Mouse (Mus musculus): ENCODE data around the gene Faiml. TPM values are rescaled to one million over a fixed set of nuclear protein-coding genes. Genes with fewer than 3 reads are reported as not detected.

Gene Faiml
- polyA plus RNA-seq, 1 experiment from 2014 or later, result not detected

- no peaks in the 10 kb centered on the region for H3K27me3 ChIP-seq
- peaks cover 13% of the 10 kb centered on the region for H3K4me1 ChIP-seq
- ATAC-seq (replicated peaks), result no peak
- 69% methylated on average over 1 of the region's 1 CpGs for WGBS
- H3K4me3 ChIP-seq, result no peak overlapping the region
- H3K9me3 ChIP-seq, result no peaks in the 10 kb centered on the region
- no peaks in the 10 kb centered on the region for H3K36me3 ChIP-seq
- H3K27ac ChIP-seq (replicated peaks), result no peak overlapping the region
- H3K4me2 ChIP-seq (replicated peaks), result no peak overlapping the region
- no peak overlapping the region for H3K9ac ChIP-seq (replicated peaks)
Measured at GRCm38 (mm10) chr9:99239256-99239655, 2.2 kb upstream of the Faiml start.

DNA sequence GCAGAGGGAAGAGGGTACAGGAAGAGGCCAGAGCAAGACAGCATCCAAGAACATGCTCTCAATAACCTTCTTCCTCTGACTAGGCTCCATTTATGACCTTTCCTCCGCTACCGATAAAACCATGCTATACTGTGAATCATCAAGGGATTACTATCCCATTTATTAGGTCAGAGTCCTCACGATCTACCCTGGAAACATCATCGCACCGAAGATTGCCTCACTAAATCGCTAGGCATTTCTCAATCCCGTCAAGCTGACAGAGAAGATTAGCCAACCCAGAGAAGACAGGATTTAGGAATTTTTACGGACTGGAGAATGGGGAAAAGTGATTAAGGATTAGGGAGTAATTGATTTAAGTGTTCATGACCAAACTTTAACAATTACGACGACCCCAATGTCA lies 1.2 kb upstream of the Faiml start:
- H3K9ac ChIP-seq (replicated peaks), result no peak overlapping the region
- no peaks in the 10 kb centered on the region for H3K36me3 ChIP-seq
- H3K9me3 ChIP-seq, result no peaks in the 10 kb centered on the region
- H3K27me3 ChIP-seq, result no peaks in the 10 kb centered on the region
- H3K27ac ChIP-seq (replicated peaks), result no peak overlapping the region
- H3K4me3 ChIP-seq, result no peak overlapping the region
- H3K4me2 ChIP-seq (replicated peaks), result no peak overlapping the region
- WGBS, result 79% methylated on average over 10 of the region's 10 CpGs
- ATAC-seq (replicated peaks), result no peak
- H3K4me1 ChIP-seq, result peaks cover 9% of the 10 kb centered on the region

DNA sequence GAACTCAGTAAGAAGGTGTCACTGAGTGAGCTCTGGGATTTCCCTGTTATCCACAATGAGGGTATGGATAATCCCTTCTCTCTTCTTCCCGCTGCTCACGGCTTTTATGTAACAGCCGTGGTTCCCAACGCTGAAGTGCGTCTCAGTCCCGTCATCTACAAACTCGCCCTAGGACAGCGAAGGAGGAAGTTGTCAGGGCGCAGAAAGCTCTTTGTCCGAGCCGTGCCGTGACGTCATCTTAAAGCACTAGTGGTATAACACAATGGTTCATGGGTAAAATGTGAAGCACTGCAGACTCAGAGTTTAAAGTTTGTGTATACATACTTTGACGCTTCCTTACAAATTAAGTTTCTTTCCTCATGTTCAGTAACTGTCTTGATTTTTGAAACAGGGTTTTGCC lies 7.6 kb downstream of the Faiml start:
- Histone ChIP-seq H3K36me3 (no peaks in the 10 kb centered on the region), H3K27ac (replicated peaks) (no peak overlapping the region), H3K9ac (replicated peaks) (no peak overlapping the region), H3K9me3 (no peaks in the 10 kb centered on the region), H3K4me3 (no peak overlapping the region), H3K4me1 (no peaks in the 10 kb centered on the region), H3K4me2 (replicated peaks) (no peak overlapping the region), H3K27me3 (no peaks in the 10 kb centered on the region)
- WGBS, result 87% methylated on average over 14 of the region's 14 CpGs
- ATAC-seq (replicated peaks), result no peak

DNA sequence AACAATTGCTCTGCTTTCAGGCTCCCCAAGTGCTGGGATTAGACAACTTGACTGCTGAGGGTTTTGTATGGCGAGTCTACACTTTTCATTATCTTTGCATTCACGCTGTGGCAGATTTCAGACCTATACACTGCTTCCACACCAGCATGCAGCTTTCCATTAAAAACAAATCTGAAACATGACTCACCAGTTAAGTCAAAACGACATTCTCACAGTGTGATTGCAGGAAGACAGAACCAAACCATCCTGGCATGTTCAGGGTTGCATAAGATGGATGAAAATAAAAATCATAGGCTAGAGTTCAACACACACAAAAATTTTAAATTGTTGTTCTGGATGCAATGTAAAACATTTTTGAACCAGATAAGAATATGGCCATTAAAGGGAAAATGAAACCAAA lies 12.5 kb downstream of the Faiml start:
- Histone ChIP-seq H3K36me3 (no peaks in the 10 kb centered on the region), H3K9ac (replicated peaks) (no peak overlapping the region), H3K9me3 (no peaks in the 10 kb centered on the region), H3K27me3 (no peaks in the 10 kb centered on the region), H3K27ac (replicated peaks) (no peak overlapping the region), H3K4me3 (no peak overlapping the region), H3K4me1 (no peaks in the 10 kb centered on the region), H3K4me2 (replicated peaks) (no peak overlapping the region)
- WGBS, result 58% methylated on average over 3 of the region's 3 CpGs
- no peak for ATAC-seq (replicated peaks)

DNA sequence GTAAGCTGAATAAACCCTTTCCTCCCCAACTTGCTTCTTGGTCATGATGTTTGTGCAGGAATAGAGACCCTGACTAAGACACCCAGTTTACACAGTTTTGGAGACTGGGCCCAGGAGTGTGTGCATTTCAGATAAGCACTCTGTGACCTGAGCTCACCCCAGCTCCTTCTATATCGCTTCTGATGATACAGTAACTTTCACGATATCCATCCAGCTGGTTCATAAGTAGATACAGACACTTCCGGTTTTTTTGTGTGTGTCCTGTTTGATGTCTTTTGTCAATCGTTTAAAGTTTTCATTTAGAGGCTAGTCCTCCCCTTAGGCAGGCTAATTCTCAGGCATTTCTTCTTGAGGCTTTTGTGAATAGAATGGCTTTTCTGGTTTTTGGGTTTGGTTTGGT lies 15.4 kb downstream of the Faiml start:
- ATAC-seq (replicated peaks), result no peak
- Histone ChIP-seq H3K9me3 (no peaks in the 10 kb centered on the region), H3K27me3 (no peaks in the 10 kb centered on the region), H3K9ac (replicated peaks) (no peak overlapping the region), H3K4me3 (no peak overlapping the region), H3K36me3 (no peaks in the 10 kb centered on the region), H3K4me1 (no peaks in the 10 kb centered on the region), H3K27ac (replicated peaks) (no peak overlapping the region), H3K4me2 (replicated peaks) (no peak overlapping the region)
- 90% methylated on average over 4 of the region's 4 CpGs for WGBS

DNA sequence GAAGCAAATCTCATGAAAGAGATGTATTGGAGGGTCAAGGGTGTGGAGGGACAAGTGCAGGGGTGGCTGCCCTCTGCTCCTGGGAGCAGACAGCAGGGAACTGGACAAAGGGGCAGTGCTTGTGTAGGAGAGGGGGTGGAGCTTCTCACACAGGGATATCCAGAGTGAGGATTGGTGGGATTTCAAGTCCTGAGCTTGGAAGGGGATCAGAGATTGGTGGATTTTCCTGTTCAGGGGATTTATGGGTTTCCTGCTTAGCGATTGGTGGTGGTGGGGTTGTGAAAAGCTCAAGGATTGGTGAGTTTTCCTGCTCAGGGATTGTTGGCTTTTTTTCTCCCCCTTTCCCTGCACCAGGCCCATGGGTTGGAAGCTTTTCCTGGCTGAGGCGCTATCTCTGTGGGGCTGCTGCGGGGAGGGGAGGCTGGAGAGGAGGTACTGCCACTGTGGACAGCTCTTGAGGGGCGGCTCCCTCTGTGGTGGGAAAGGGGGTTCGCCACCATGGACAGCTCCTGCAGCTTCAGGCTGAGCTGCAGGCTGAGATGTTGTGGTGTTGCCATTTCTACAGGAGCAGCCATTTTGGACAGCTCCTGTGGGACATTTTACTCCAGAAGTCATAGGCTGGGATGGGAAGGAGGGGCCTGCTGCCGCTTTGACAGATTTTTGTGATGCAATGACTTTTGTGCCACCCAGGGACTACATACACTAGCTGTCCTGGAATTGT lies 18.9 kb downstream of the Faiml start:
- Histone ChIP-seq H3K27me3 (no peaks in the 10 kb centered on the region), H3K36me3 (no peaks in the 10 kb centered on the region), H3K27ac (replicated peaks) (no peak overlapping the region), H3K9me3 (no peaks in the 10 kb centered on the region), H3K9ac (replicated peaks) (no peak overlapping the region), H3K4me3 (no peak overlapping the region), H3K4me1 (no peaks in the 10 kb centered on the region), H3K4me2 (replicated peaks) (no peak overlapping the region)
- WGBS, result 34% methylated on average over 6 of the region's 6 CpGs
- no peak for ATAC-seq (replicated peaks)

GRCm38 (mm10) chr9:99216182-99216581 lies 20.9 kb downstream of the Faiml start:
- Histone ChIP-seq H3K9me3 (no peaks in the 10 kb centered on the region), H3K27ac (replicated peaks) (no peak overlapping the region), H3K4me2 (replicated peaks) (no peak overlapping the region), H3K9ac (replicated peaks) (no peak overlapping the region), H3K36me3 (no peaks in the 10 kb centered on the region), H3K4me3 (no peak overlapping the region), H3K27me3 (no peaks in the 10 kb centered on the region), H3K4me1 (no peaks in the 10 kb centered on the region)
- no peak for ATAC-seq (replicated peaks)
- 90% methylated on average over 2 of the region's 2 CpGs for WGBS

- no peak overlapping the region for H3K27ac ChIP-seq (replicated peaks)
- H3K4me2 ChIP-seq (replicated peaks), result no peak overlapping the region
- 82% methylated on average over 2 of the region's 2 CpGs for WGBS
- no peak for ATAC-seq (replicated peaks)
- H3K27me3 ChIP-seq, result no peaks in the 10 kb centered on the region
- H3K4me1 ChIP-seq, result no peaks in the 10 kb centered on the region
- H3K4me3 ChIP-seq, result no peak overlapping the region
- no peaks in the 10 kb centered on the region for H3K36me3 ChIP-seq
- H3K9me3 ChIP-seq, result no peaks in the 10 kb centered on the region
- H3K9ac ChIP-seq (replicated peaks), result no peak overlapping the region
Measured at GRCm38 (mm10) chr9:99212643-99213042, 24.4 kb downstream of the Faiml start.

- Histone ChIP-seq H3K4me1 (peaks cover 3% of the 10 kb centered on the region; the same call in 1 of the 2 replicates), H3K36me3 (no peaks in the 10 kb centered on the region), H3K4me2 (replicated peaks) (no peak overlapping the region), H3K4me3 (no peak overlapping the region), H3K27me3 (no peaks in the 10 kb centered on the region), H3K9me3 (no peaks in the 10 kb centered on the region), H3K9ac (replicated peaks) (no peak overlapping the region), H3K27ac (replicated peaks) (no peak overlapping the region)
- ATAC-seq (replicated peaks), result no peak
- 94% methylated on average over 8 of the region's 8 CpGs for WGBS
Measured at GRCm38 (mm10) chr9:99183043-99183670, 53.9 kb downstream of the Faiml start.

GRCm38 (mm10) chr9:99182121-99182520 lies 54.9 kb downstream of the Faiml start:
- no peak for ATAC-seq (replicated peaks)
- no peaks in the 10 kb centered on the region for H3K27me3 ChIP-seq
- H3K36me3 ChIP-seq, result no peaks in the 10 kb centered on the region
- no peak overlapping the region for H3K4me2 ChIP-seq (replicated peaks)
- peaks cover 3% of the 10 kb centered on the region; the same call in 1 of the 2 replicates for H3K4me1 ChIP-seq
- H3K4me3 ChIP-seq, result no peak overlapping the region
- H3K9ac ChIP-seq (replicated peaks), result no peak overlapping the region
- H3K27ac ChIP-seq (replicated peaks), result no peak overlapping the region
- H3K9me3 ChIP-seq, result no peaks in the 10 kb centered on the region
- WGBS, result 90% methylated on average over 7 of the region's 7 CpGs

GRCm38 (mm10) chr9:99180272-99180671 lies 56.8 kb downstream of the Faiml start:
- H3K9ac ChIP-seq (replicated peaks), result no peak overlapping the region
- H3K27ac ChIP-seq (replicated peaks), result no peak overlapping the region
- 45% methylated on average over 8 of the region's 8 CpGs for WGBS

More at GRCm38 (mm10) chr9:99180272-99180671, 56.8 kb downstream of the Faiml start:
- Histone ChIP-seq H3K4me3 (no peak overlapping the region), H3K27me3 (no peaks in the 10 kb centered on the region), H3K36me3 (no peaks in the 10 kb centered on the region), H3K4me2 (replicated peaks) (no peak overlapping the region), H3K9me3 (no peaks in the 10 kb centered on the region), H3K4me1 (peaks cover 3% of the 10 kb centered on the region; the same call in 1 of the 2 replicates)
- no peak for ATAC-seq (replicated peaks)
